Mouse (Mus musculus): ENCODE measurements around the gene Rhoh.

- no peak for TF ChIP-seq MAFK (IDR thresholded peaks at IDR 0.05; ENCODE audit: insufficient read depth, low read depth, low read length)
- TF ChIP-seq HCFC1 (IDR thresholded peaks at IDR 0.05; ENCODE audit: borderline replicate concordance, insufficient read depth, low read length), result no peak
- no peak for TF ChIP-seq ZC3H11A (IDR thresholded peaks at IDR 0.05; ENCODE audit: borderline replicate concordance, low read depth, low read length)
- no peak for TF ChIP-seq ZNF384 (IDR thresholded peaks at IDR 0.05; ENCODE audit: low read depth, low read length)
Observed at GRCm38 (mm10) chr5:65904476-65904875, 43.5 kb downstream of the Rhoh start.
